Mouse (Mus musculus) embryo, embryonic 10 days (tissue): ENCODE results near the gene Plekhh2.
A peak's percentile ranks its signal among the peaks of the same experiment; 100 is the strongest.

ENCODE experiments used
- DNase-seq: peaks from one replicate; pipeline ENCODE4 v3.0.0-alpha.2; 2015; ENCODE audit warnings: low spot score

Gene Plekhh2

GRCm38 (mm10) chr17:84645119-84645518 is 133.4 kb downstream of the Plekhh2 start:
- DNase-seq, result peak; percentile 31

GRCm38 (mm10) chr17:84645894-84646293 is 134.2 kb downstream of the Plekhh2 start:
- no peak for DNase-seq

DNA sequence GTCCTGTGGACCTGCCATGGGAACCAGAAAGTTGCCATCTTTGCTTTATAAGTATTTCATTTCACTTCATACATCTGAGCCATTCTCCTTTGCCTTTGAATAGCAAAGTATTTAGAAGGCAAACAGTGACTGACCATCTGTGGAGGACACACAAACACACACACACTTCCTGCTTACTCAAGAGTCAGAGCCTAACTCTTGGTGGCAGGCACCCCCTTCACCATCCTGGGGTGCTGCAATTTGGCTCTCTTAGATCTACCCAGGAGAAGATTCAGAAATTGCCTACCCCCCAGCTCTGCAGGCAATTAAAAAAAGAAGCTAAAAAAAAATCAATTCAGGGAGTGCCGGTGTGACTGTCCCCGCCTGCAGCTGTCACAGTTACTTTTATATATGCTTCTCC is 134.8 kb downstream of the Plekhh2 start:
- no peak for DNase-seq

DNA sequence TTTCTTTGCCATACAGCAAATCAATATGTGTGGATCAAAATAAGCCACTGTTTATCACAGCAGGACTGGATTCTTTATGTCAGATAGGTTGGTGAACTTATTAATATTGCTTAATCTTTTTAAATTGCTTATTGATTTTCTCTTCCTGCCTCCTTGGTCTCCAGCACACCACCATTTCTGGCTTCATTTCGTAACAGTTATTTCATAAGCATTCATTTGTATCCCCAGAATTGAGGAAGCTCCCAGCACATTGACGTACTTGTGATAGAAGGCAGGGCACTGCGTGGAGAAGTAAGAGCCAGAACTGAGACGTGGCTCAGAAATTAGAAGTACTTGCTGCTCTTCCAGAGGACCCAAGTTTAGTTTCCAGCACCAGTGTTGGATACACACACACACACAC is 135.9 kb downstream of the Plekhh2 start:
- no peak for DNase-seq

DNA sequence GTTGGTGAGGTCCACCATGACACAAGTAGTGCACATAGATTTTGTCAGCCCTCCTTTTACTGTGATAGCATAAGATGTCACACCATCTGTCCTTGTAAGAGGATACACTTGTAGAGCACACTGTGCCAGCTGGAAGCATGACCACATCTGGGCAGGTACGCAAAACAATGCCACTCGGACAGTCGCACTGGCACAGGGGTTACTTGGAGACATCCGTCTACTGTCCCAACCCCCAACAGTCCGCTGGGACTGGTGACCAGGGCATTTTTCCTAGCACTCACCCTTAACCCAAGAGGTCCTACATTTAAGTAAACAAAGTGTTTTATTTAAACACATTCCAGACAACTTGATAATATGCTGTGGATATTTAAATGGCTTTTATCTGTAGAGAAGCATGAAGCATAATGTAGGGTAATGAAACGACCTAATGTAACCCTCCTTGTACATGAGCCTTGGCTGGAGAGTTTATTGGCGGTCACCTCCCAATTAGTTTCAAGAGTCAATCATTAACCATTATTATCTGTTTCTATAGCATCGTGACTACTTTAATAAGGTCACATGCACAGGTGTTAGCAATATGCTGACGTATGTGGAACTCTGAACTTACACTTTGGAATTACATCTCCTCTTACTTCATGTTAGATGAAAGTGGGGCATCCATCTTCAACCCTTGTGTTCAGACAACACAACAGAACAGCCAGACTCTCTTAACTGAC is 138.8 kb downstream of the Plekhh2 start:
- DNase-seq, result no peak

GRCm38 (mm10) chr17:84653544-84653943 is 141.8 kb downstream of the Plekhh2 start:
- DNase-seq, result no peak

DNA sequence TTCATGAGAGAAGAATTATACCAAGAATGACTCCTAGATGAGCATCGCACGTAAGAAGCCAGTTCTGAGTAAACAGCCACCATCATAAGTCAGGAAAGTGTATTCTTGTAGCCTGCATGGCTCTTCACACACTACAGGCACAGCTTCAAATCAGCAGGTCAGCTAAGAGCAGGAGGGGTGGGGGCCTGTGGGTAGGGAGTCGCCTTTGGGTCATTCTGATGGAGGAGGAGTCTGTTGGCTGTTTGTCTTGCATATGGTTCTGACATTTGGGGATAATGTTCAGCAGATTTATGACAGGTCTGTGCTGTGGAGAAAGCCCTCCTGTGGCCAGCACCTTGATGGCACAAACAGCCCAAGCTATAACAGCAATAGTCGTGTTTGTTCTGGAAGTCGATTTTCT is 144.5 kb downstream of the Plekhh2 start:
- DNase-seq, result no peak

GRCm38 (mm10) chr17:84656653-84657421 is 145.1 kb downstream of the Plekhh2 start:
- DNase-seq, result no peak

- no peak for DNase-seq
Measured at GRCm38 (mm10) chr17:84657422-84657732, 145.7 kb downstream of the Plekhh2 start.

GRCm38 (mm10) chr17:84657782-84658181 is 146.1 kb downstream of the Plekhh2 start:
- DNase-seq, result peak; percentile 51

GRCm38 (mm10) chr17:84658195-84658594 is 146.5 kb downstream of the Plekhh2 start:
- peak; percentile 82 for DNase-seq

GRCm38 (mm10) chr17:84658951-84659350 is 147.3 kb downstream of the Plekhh2 start:
- no peak for DNase-seq

DNA sequence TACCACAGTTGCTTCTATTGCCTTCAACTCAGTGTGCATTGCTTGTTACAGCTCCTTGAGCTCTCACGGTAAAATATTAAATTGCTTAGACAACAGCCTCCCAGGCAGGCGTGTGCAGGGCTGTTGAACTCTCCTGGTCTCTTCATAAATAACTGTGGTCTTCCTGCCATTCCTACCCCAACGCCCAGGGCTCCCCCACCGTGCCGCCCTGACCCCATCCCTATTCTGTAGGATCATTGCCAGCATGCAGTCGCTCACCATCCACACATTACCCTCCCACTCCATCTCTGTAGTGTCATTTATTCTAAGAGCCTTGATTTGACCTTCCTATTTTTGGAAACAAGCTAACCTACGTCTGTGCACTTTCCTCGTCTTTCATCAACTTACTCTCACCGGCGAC is 153.4 kb downstream of the Plekhh2 start:
- DNase-seq, result no peak

GRCm38 (mm10) chr17:84665691-84666090 is 154.0 kb downstream of the Plekhh2 start:
- peak; percentile 42 for DNase-seq

DNA sequence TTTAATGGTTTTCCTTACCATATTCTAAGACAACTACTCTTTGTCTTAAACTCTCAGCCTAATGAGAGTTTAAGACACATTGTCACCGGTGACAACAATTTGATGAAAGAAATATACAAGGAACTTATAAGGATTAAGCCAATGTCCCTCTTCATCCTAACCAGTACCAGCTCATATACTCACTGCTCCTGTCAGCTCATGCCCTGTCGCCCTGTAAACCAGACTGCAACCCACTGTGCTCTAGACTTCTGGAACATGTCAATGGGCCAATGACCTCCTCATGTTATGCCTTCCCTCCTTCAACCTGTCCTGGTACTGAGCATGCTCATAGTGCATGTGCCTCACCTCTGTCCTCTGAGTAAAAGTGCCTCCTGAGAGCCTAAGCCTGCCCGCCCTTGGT is 156.2 kb downstream of the Plekhh2 start:
- no peak for DNase-seq
